Mouse (Mus musculus): ENCODE data around the gene Psmb7. TPM values are rescaled to one million over a fixed set of nuclear protein-coding genes. Genes with fewer than 3 reads are reported as not detected.

Psmb7 gene
- 100 to 1,000 TPM; 106 to 110 TPM for total RNA-seq (2023)

GRCm38 (mm10) chr2:38643625-38644427, at the start of gene Psmb7:
Gene Psmb7, minus strand, starts transcription at chr2:38644087.

Other genes starting within 250 kb of the Psmb7 start
- gene Nek6, start 132.4 kb downstream of the Psmb7 start, total RNA-seq (2023): 10 to 100 TPM; 29.4 to 31.4 TPM
- gene Nr5a1, start 70.5 kb upstream of the Psmb7 start, total RNA-seq (2023): not detected